In the genomic region with DNA sequence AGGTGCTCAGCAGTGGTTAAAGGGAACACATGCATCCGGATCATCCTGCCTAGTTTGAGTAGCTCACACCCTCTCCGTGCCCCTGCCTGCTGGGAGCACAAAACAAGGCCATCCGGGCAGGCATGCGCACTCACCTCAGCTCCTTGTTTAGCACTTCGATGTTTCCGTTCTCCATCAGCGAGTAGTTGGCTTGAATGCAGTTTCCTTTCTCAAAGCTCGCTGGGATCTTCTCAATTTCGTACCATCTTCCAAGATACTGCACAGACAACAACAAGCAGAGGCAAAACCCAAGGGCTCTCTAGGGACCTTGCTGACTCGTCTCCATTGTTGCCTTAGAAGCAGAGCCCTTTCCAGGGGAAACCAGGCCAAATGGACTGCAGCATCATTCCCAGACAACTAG, we compare ENCODE assay signal across 12 mouse cellular contexts. TPM values are rescaled to one million over a fixed set of nuclear protein-coding genes. Genes with fewer than 3 reads are reported as not detected.
DNase-seq lines count a peak whose midpoint lies in the region; ATAC-seq lines count a peak whose summit lies in the region.
"Had no signal": no experiment of that assay in that cellular context is flagged by ENCODE, and none has a peak within 500 bp of the region (broad histone marks: within the 10 kb centered on the region; RNA-seq: fewer than 3 reads in every experiment).

No protein-coding gene starts in this region.

- no peak overlapping the region for H3K4me3 ChIP-seq in neural tube, embryonic 14.5 days (ENCODE audit: low read depth, low read length)
- no peak overlapping the region for H3K4me3 ChIP-seq in neural tube, embryonic 15.5 days (replicated peaks)
- H3K4me3 ChIP-seq: embryonic facial prominence, embryonic 12.5 days had no signal

- ATAC-seq in neural tube, embryonic 14.5 days (ENCODE audit: low read depth), result no peak
- ATAC-seq in neural tube, embryonic 15.5 days (ENCODE audit: low FRiP score), result no peak
- ATAC-seq in frontal cortex, adult (ENCODE audit: low TSS enrichment), result no peak
- ATAC-seq: Patski had no signal

- H3K4me2 ChIP-seq in neural tube, embryonic 14.5 days (ENCODE audit: low read depth, low read length), result no peak overlapping the region
- no peak overlapping the region for H3K4me2 ChIP-seq in neural tube, embryonic 15.5 days
- H3K4me2 ChIP-seq: embryonic facial prominence, embryonic 12.5 days had no signal

- WGBS in neural tube, embryonic 14.5 days, result 70% methylated on average over 10 of the region's 10 CpGs
- 57% methylated on average over 10 of the region's 10 CpGs for WGBS in neural tube, embryonic 15.5 days

- intact Hi-C loops in heart, postnatal 25 days (cut with DNase I), result no loop called here
- intact Hi-C loops in gastrocnemius, postnatal 36 days (cut with DNase I), result no loop called here

- H3K27ac ChIP-seq in neural tube, embryonic 14.5 days (ENCODE audit: low read depth, low read length), result 0 out of 2 replicates have a peak overlapping the region, but pooled peaks have one; percentile 28
- no peak overlapping the region; the same call in 1 of the 2 replicates for H3K27ac ChIP-seq in neural tube, embryonic 15.5 days (replicated peaks)
- H3K27ac ChIP-seq: embryonic facial prominence, embryonic 12.5 days had no signal

- no peaks in the 10 kb centered on the region for H3K9me3 ChIP-seq in neural tube, embryonic 14.5 days (ENCODE audit: control insufficient read depth, low read length)
- H3K9me3 ChIP-seq in neural tube, embryonic 15.5 days (replicated peaks), result no peaks in the 10 kb centered on the region
- H3K9me3 ChIP-seq: embryonic facial prominence, embryonic 12.5 days had no signal

- no peaks in the 10 kb centered on the region for H3K36me3 ChIP-seq in neural tube, embryonic 14.5 days (ENCODE audit: control insufficient read depth, insufficient read depth, low read length)
- H3K36me3 ChIP-seq in neural tube, embryonic 15.5 days, result no peaks in the 10 kb centered on the region
- H3K36me3 ChIP-seq: embryonic facial prominence, embryonic 12.5 days had no signal

- peak; percentile 98 for DNase-seq in heart, adult 11 months
- DNase-seq in heart, postnatal 25 days (ENCODE audit: low spot score), result no peak
- DNase-seq in gastrocnemius, postnatal 36 days, result peak; percentile 54 to 77
- no peak for DNase-seq in retina, embryonic 14.5 days (ENCODE audit: low spot score)
- DNase-seq in lung, postnatal 25 days (ENCODE audit: low spot score), result no peak
- DNase-seq: cerebellum, adult 9-10 months had no signal

- H3K9ac ChIP-seq in neural tube, embryonic 14.5 days (replicated peaks; ENCODE audit: low read depth, low read length), result no peak overlapping the region
- no peak overlapping the region for H3K9ac ChIP-seq in neural tube, embryonic 15.5 days (replicated peaks)
- H3K9ac ChIP-seq: embryonic facial prominence, embryonic 12.5 days had no signal

- no peaks in the 10 kb centered on the region for H3K27me3 ChIP-seq in neural tube, embryonic 14.5 days (ENCODE audit: control insufficient read depth, insufficient read depth, low read length)
- no peaks in the 10 kb centered on the region for H3K27me3 ChIP-seq in neural tube, embryonic 15.5 days (replicated peaks)
- H3K27me3 ChIP-seq: embryonic facial prominence, embryonic 12.5 days; Patski had no signal

- peaks cover 4% of the 10 kb centered on the region; the same call in 1 of the 2 replicates for H3K4me1 ChIP-seq in neural tube, embryonic 14.5 days (ENCODE audit: control insufficient read depth, insufficient read depth, low read length)
- H3K4me1 ChIP-seq in neural tube, embryonic 15.5 days, result peaks cover 26% of the 10 kb centered on the region

RNA-seq across cellular contexts. Expression of gene Apod, which starts 11.3 kb away (rescaled TPM):
- total RNA-seq in heart, postnatal 25 days (2021), result 1 to 10 TPM; 2.6 to 2.9 TPM
- 26.2 and 57.4 TPM in 2 replicates for polyA plus RNA-seq in neural tube, embryonic 14.5 days (2014; fragmentation: Nextera tagmentation; extraction: Ambion mirVana)
- 48.8 and 54.0 TPM in 2 replicates for polyA plus RNA-seq in neural tube, embryonic 15.5 days (2015; fragmentation: Nextera tagmentation; extraction: Ambion mirVana)
- total RNA-seq in gastrocnemius, postnatal 36 days (2021), result 10 to 100 TPM; 15.5 to 31.3 TPM
- total RNA-seq: liver, adult 2 months had no signal
- polyA plus RNA-seq: liver, adult 2 months; Patski had no signal

RNA-seq across cellular contexts. Expression of gene Ppp1r2, which starts 28.2 kb away (rescaled TPM):
- total RNA-seq in heart, postnatal 25 days (2021), result 10 to 100 TPM; 80.7 to 84.4 TPM
- polyA plus RNA-seq in neural tube, embryonic 14.5 days (2014; fragmentation: Nextera tagmentation; extraction: Ambion mirVana), result 92.3 and 178 TPM in 2 replicates
- polyA plus RNA-seq in neural tube, embryonic 15.5 days (2015; fragmentation: Nextera tagmentation; extraction: Ambion mirVana), result 121 and 123 TPM in 2 replicates
- 10 to 100 TPM; 68.7 to 77.1 TPM for total RNA-seq in gastrocnemius, postnatal 36 days (2021)

Comparison
In these comparisons a context has a peak if more than half of its experiments do, and no peak if none do; other contexts are left out.
1. DNase-seq: peak in heart, adult 11 months (single experiment) and gastrocnemius, postnatal 36 days (2 of 2); none in heart, postnatal 25 days (single experiment), retina, embryonic 14.5 days (single experiment) and lung, postnatal 25 days (single experiment).
2. RNA of gene Apod, which starts 11.3 kb away (total RNA-seq): 15.5 to 31.3 TPM in gastrocnemius, postnatal 36 days; 2.6 to 2.9 TPM in heart, postnatal 25 days; every median in the first group is over 4 times any median in the second.